Mouse (Mus musculus) liver, embryonic 12.5 days (tissue): ENCODE measurements around the gene Smcr8. TPM values are rescaled to one million over a fixed set of nuclear protein-coding genes. Genes with fewer than 3 reads are reported as not detected.

Experiments
- ATAC-seq: fragments of 200-750 bp; cut with Nextera tagmentation; 2 replicates; pipeline ENCODE4 v1.8.0; 2017; ENCODE audit warnings: moderate number of reproducible peaks, mild to moderate bottlenecking, moderate library complexity
- H3K27ac ChIP-seq: fragments of 300-500 bp; sonication (generic); 2 replicates; pipeline ENCODE4 v1.5.1; 2016; ENCODE audit warnings: mild to moderate bottlenecking
- H3K27me3 ChIP-seq: fragments of 300-500 bp; sonication (generic); replicated peaks from 2 replicates; pipeline ENCODE4 v1.6.1; 2016; ENCODE audit warnings: mild to moderate bottlenecking, moderate library complexity
- H3K36me3 ChIP-seq: fragments of 300-500 bp; sonication (generic); 2 replicates; pipeline ENCODE4 v1.6.1; 2016; ENCODE audit warnings: mild to moderate bottlenecking, moderate library complexity
- H3K4me1 ChIP-seq: fragments of 300-500 bp; sonication (generic); 2 replicates; pipeline ENCODE4 v1.6.1; 2016
- H3K4me2 ChIP-seq: fragments of 300-500 bp; sonication (generic); 2 replicates; pipeline ENCODE4 v1.6.1; 2016; ENCODE audit warnings: mild to moderate bottlenecking, moderate library complexity
- H3K4me3 ChIP-seq: fragments of 300-500 bp; sonication (generic); 2 replicates; pipeline ENCODE4 v1.5.1; 2016; ENCODE audit warnings: mild to moderate bottlenecking, moderate library complexity
- H3K9ac ChIP-seq: fragments of 300-500 bp; sonication (generic); 2 replicates; pipeline ENCODE4 v1.6.1; 2016; ENCODE audit warnings: mild to moderate bottlenecking, moderate library complexity
- H3K9me3 ChIP-seq: fragments of 300-500 bp; sonication (generic); replicated peaks from 2 replicates; pipeline ENCODE4 v1.6.1; 2016; ENCODE audit warnings: mild to moderate bottlenecking, moderate library complexity
- WGBS: fragments of 180-500 bp; shearing (Covaris S2); methylation state at CpG from one replicate; pipeline ENCODE4 v1.1.7; 2016; ENCODE audit not compliant: insufficient replicate concordance; 5-methylcytosine and 5-hydroxymethylcytosine counted together
- microRNA-seq: library from miRNA; unstranded; fragments of <30 nt; microRNA quantifications from one replicate; pipeline ENCODE4, GENCODE M21; 2017
- polyA plus RNA-seq: library from polyadenylated mRNA; unstranded; fragments of >200 nt; fragmentation: Nextera tagmentation; extraction: Ambion mirVana; gene quantifications from 2 replicates; pipeline ENCODE4 v1.2.1, GENCODE M21; 2016

The Smcr8 gene
- polyA plus RNA-seq, 1 experiment from 2014 or later = 4.2 TPM

DNA sequence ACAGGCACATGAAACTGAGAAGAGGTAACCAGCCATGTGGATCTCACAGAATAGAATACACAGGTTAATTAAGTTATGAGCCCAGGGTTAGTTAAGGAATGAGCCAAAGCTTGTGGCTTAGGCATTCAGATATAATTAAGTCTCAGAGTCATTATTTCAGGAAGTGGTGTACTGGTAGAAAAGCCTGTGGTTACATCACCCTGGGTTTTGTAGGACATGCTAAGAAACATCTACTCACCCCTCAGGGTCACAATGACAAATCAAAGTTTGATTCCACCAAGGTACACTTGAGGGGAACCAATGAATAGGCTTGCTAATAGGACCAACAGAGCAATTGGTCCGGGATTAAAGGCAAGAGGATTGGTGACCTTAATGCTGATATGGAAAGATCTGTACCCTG lies 49.4 kb downstream of the Smcr8 start:
- Histone ChIP-seq H3K27ac (no peak overlapping the region), H3K4me2 (no peak overlapping the region), H3K9ac (no peak overlapping the region), H3K4me3 (no peak overlapping the region), H3K4me1 (peaks cover 8% of the 10 kb centered on the region), H3K27me3 (no peaks in the 10 kb centered on the region), H3K9me3 (no peaks in the 10 kb centered on the region), H3K36me3 (no peaks in the 10 kb centered on the region)
- no peak for ATAC-seq
- 21% methylated on average over 1 of the region's 1 CpGs for WGBS

DNA sequence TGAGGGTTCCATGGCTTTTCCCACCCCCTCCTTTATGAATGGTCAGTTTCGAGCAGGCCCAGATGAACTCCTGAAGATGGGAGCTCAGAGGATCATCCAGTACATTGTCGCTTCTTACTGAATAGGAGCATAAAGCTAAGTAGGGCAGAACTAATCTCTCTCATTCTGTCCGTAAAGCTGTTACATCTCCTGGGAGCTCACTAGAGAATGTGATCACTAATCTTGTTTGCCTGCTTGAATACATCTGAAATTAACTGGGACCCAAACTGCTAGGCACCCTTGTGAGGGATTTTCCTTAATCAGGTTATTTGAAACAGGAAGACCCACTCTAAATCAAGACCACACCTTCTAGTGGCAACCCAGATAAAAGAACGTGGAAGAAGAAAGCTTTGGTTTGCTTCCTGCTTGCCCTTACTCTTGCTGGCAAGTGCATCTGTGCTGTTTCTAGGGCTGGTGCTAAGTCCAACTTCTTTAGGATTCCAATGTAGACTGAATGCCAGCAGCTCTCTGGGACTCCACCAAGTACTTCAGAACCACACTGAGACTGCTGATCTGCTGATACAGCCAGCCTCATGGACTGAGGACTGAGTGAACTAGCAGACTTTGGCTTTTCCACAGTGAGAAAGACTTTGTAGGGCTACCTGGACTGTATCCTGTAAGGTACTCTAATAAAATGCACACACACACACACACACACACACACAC lies 50.1 kb downstream of the Smcr8 start:
- WGBS = 38% methylated on average over 4 of the region's 4 CpGs
- Histone ChIP-seq H3K4me2 (no peak overlapping the region), H3K4me3 (no peak overlapping the region), H3K4me1 (peaks cover 15% of the 10 kb centered on the region), H3K27me3 (no peaks in the 10 kb centered on the region), H3K27ac (no peak overlapping the region), H3K9me3 (no peaks in the 10 kb centered on the region), H3K36me3 (no peaks in the 10 kb centered on the region), H3K9ac (no peak overlapping the region)
- ATAC-seq = no peak

DNA sequence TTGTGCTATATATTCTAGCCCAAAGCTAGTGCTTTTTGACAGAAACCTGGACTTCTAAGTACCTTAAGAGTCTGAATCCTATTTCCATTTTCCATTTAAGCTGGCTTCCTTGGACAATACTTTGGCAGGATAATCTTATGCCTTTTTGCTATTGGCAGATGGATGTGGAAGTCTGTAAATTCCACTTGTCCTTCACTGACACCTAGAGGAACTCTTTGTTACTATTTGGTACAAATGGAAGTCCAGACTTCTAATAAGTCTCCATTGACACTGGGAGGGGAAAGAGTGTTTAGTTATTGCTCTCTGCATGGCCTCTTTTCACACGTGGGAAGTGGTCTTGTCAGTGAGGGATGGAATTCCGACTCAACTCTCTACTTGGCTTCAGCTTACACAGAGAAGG lies 51.6 kb downstream of the Smcr8 start:
- Histone ChIP-seq H3K36me3 (no peaks in the 10 kb centered on the region), H3K9me3 (no peaks in the 10 kb centered on the region), H3K27me3 (no peaks in the 10 kb centered on the region), H3K4me1 (peaks cover 18% of the 10 kb centered on the region), H3K4me2 (no peak overlapping the region), H3K27ac (no peak overlapping the region), H3K4me3 (no peak overlapping the region), H3K9ac (no peak overlapping the region)
- no peak for ATAC-seq
- 21% methylated on average over 2 of the region's 2 CpGs for WGBS

DNA sequence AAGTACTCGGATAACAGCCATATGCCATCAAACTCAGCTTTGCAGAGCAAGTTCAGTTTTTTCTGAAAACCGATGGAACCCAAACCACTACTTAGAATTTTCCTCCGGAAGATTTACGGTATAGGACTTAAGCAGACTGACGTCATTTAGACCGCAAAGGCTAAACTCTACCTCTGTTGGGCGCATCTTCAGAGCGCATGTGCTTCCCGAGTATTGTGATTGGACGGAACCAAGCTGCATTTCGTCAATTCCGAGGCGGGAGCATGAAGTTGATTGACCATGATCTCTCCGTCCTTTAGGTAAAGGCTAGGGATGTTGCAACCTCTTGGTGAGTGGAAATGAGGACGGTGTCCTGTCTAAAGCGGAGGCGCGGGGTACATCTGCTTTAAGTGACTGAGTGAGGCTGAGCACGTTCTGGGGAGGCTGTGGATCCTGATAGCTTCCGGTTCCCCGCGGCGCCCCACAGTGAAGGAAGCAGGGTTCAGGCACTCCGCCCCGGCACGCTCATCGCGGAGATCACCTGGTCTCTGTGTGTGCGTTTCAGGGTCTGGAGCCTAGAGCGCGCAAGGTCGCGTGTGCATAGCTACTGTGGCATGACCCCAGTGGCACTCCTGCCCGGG lies 53.2 kb downstream of the Smcr8 start, which contains the start of gene Dhrs7b:
Dhrs7b (plus strand) TSS at position 199 of the 620 bp plus-strand sequence.
- ATAC-seq = peak; percentile 95
- Histone ChIP-seq H3K4me3 (peak within 1 kb of the TSS; percentile 73), H3K27me3 (no peaks in the 10 kb centered on the region), H3K4me2 (peak within 1 kb of the TSS; percentile 79), H3K4me1 (peaks cover 34% of the 10 kb centered on the region), H3K9ac (peak within 1 kb of the TSS; percentile 79), H3K9me3 (no peaks in the 10 kb centered on the region), H3K36me3 (peaks cover 5% of the 10 kb centered on the region; the same call in 1 of the 2 replicates), H3K27ac (peak within 1 kb of the TSS; percentile 84)
- under 1% methylated on average over 34 of the region's 34 CpGs for WGBS

DNA sequence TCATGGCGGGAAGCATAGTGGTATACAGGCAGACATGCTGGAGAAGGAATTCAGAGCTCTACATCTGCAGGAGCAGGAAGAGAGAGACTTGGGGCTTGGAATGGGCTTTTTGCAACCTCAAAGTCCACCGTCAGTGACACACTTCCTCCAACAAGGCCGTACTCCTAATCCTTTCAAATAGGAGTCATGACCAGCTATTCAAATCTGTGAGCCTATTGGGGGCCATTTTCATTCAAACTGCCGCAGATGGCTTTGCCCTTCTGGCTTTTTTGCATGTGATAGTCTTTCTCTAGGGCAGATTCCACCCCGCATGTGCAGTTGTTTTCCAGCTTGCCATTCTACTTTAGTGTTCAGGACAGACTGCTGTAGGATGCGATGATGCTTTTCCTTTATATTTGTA lies 59.6 kb downstream of the Smcr8 start:
- WGBS = 83% methylated on average over 6 of the region's 6 CpGs
- Histone ChIP-seq H3K27me3 (no peaks in the 10 kb centered on the region), H3K4me1 (peaks cover 49% of the 10 kb centered on the region), H3K27ac (peak overlapping the region; percentile 27; the same call in 1 of the 2 replicates), H3K36me3 (peaks cover 10% of the 10 kb centered on the region), H3K9ac (no peak overlapping the region), H3K4me2 (no peak overlapping the region), H3K4me3 (no peak overlapping the region), H3K9me3 (no peaks in the 10 kb centered on the region)
- ATAC-seq = no peak

Small RNA genes lying within 50 kb of the gene (microRNA-seq; reads per million reads assigned to microRNA genes)
- 7.0 reads per million, percentile 15 among the genes with 10 or more reads in this experiment for gene Mir5100

Other genes with a start within 250 kb of the Smcr8 start
- gene Alkbh5, start 241.1 kb upstream of the Smcr8 start, polyA plus RNA-seq = 32.7 and 33.2 TPM in 2 replicates
- 20.2 and 22.1 TPM in 2 replicates for gene Llgl1, start 77.8 kb upstream of the Smcr8 start, polyA plus RNA-seq
- gene Flii, start 50.3 kb upstream of the Smcr8 start, polyA plus RNA-seq = 41.7 and 43.1 TPM in 2 replicates
- 4.4 and 4.5 TPM in 2 replicates for gene Mief2, start 49.1 kb upstream of the Smcr8 start, polyA plus RNA-seq
- gene Top3a, start 159 bp upstream of the Smcr8 start, polyA plus RNA-seq = 10.3 and 10.9 TPM in 2 replicates
- gene Shmt1, start 34.2 kb downstream of the Smcr8 start, polyA plus RNA-seq = 60.5 and 70.9 TPM in 2 replicates
- gene Dhrs7b, start 53.1 kb downstream of the Smcr8 start, polyA plus RNA-seq = 27.3 and 30.4 TPM in 2 replicates
- gene Tmem11, start 101.7 kb downstream of the Smcr8 start, polyA plus RNA-seq = 38.1 and 40.0 TPM in 2 replicates
- 9.3 and 9.6 TPM in 2 replicates for gene Natd1, start 137.2 kb downstream of the Smcr8 start, polyA plus RNA-seq
- gene Map2k3, start 154.5 kb downstream of the Smcr8 start, polyA plus RNA-seq = 170 and 173 TPM in 2 replicates
- 0.07 TPM in 1 of 2 replicates, not detected in the other for gene Kcnj12, start 245.0 kb downstream of the Smcr8 start, polyA plus RNA-seq